Mouse (Mus musculus) megakaryocyte-erythroid progenitor cell, adult 5-6 weeks (primary cell): ENCODE data around the gene Kcna6. TPM values are rescaled to one million over a fixed set of nuclear protein-coding genes. Genes with fewer than 3 reads are reported as not detected.
A peak's percentile ranks its signal among the peaks of the same experiment; 100 is the strongest.

Source experiments
- ATAC-seq: replicated peaks from 2 replicates; pipeline ENCODE4 v1.8.0; 2016; ENCODE audit warnings: mild to moderate bottlenecking, inconsistent platforms; ENCODE audit not compliant: severe bottlenecking, poor library complexity, low FRiP score, low TSS enrichment
- total RNA-seq, 2 experiments: library from RNA; stranded (forward) in 1 of 2; stranded (reverse) in 1 of 2; fragments of 200-1000, 215-1000 nt in 1 of 2; fragments of >200 nt in 1 of 2; fragmentation: Nextera tagmentation in 1 of 2; gene quantifications; 2 replicates each; pipeline ENCODE4 v1.2.3; 2014 to 2017

Kcna6 gene
- total RNA-seq, 2 experiments from 2014 or later, result not detected

GRCm38 (mm10) chr6:126739326-126740210 is 906 bp downstream of the Kcna6 start:
- no peak for ATAC-seq

DNA sequence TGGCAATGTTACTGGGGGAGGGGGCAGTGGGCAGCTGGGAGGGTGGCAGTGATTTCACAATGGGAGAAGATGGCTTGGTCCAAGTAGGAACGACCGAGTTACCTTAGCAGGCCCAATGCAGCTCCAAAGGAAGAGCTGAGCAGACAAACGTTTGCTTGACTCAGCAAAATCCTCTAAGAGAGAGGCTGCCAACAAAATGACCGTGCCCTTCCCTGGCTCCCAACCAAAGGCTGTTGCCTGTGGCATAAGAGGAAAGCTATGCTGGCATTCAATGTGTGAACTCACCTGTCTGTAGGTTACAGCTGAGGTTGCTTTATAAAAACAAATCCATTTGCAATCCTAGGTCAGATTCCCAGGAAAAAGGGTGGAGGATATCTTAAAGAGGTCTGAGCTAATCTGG is 3.5 kb downstream of the Kcna6 start:
- no peak for ATAC-seq

DNA sequence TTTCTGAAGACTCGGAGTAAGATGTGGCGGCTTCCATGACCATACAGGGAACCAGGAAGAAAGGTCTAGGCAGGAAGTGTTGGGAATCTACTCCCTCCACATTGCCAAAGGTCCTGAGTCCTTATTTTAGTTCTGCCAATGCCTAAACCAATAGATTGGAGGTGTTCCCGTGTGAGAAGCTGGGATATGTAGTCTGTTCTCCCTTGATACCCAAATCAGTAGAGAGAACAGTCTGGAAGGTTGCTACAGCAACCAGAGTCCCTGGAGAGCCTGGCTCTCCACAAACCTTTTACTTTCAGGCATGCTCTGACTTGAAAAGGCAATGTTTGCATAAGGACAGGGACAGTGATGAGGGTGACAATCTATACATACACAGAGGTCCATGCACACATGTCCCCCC is 4.7 kb downstream of the Kcna6 start:
- no peak for ATAC-seq

DNA sequence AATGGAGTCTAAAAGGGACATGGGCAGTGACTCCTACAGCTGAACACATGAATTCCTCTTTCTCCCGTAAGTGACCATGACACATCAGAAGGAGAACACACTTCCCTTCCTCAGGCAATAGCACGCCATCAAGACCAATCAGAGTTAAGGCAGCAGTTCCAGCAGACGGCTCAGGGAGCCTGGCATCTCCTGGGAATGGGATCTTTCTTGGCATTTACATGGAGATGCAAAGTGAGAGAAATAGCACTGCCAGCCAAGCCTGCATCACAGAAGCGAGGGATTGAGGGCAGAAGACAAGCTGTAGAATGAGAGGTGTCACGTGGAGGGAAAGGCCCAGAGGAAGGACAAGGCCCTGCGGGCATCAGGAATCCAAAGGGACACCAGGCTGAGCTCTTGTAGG is 7.8 kb downstream of the Kcna6 start:
- ATAC-seq, result no peak

DNA sequence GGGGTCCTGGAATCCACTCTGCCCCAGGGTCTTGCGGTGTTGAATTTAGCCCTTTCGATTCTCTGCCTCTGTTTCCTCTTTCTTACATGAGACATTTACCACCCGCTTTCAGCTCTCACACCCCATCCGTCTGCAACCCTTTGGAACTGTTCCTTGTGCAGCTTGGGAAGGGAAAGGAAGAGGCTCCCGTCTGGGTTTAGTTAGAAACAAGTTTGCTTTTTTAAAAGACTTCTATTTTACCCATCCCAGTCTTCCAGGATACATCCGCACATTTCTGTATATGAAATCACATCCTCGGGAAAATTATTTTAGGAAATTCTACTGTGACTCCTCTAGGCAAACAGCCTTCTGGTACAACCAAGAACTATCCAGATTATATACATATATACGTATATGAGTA is 11.7 kb downstream of the Kcna6 start:
- ATAC-seq, result no peak

GRCm38 (mm10) chr6:126718423-126719087 is 21.9 kb downstream of the Kcna6 start:
- no peak for ATAC-seq

- ATAC-seq, result no peak
Measured at GRCm38 (mm10) chr6:126712531-126712930, 27.9 kb downstream of the Kcna6 start.

DNA sequence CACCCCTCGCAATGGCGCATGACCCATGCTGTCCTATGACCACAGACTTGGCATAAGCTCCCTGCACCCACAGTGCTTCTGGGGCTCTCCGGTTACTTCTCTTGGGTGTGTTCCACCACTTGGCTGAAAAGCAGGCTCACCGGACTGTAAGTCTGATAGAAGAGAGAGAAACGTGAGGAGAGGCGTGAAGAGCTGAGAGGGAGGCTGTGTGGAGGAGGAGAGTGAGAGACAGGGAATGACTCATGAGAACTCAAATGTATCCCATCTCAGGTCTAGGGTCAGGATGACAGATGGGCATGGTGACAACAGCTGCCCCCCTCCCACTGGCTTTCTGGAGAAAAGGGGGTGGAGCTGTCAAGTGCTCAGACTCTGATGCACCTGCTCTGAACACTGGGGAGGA is 34.5 kb downstream of the Kcna6 start:
- ATAC-seq, result no peak

GRCm38 (mm10) chr6:126704430-126704829 is 36.0 kb downstream of the Kcna6 start:
- ATAC-seq, result peak; percentile 68

DNA sequence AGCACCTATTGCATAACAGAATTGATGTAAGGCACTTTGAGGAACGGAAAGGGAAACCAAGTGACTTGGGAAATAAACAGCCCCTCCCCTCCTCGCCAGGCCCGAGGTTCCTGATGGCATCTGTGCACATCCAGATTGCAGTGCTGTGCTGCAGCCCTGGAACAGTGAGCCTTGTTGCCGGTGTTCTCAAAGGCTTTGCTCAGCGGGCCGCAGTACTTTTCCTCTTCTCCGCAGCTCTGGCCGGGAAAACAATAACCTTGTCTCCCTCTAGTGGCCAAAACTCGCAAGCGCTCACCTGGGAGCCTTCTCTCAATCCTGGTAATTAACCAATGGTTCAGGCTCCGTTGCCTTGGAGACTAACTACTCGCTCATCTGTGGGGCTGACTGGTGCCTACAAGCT is 38.4 kb downstream of the Kcna6 start:
- ATAC-seq, result peak; percentile 82

- no peak for ATAC-seq
Measured at GRCm38 (mm10) chr6:126701196-126701595, 39.3 kb downstream of the Kcna6 start.

DNA sequence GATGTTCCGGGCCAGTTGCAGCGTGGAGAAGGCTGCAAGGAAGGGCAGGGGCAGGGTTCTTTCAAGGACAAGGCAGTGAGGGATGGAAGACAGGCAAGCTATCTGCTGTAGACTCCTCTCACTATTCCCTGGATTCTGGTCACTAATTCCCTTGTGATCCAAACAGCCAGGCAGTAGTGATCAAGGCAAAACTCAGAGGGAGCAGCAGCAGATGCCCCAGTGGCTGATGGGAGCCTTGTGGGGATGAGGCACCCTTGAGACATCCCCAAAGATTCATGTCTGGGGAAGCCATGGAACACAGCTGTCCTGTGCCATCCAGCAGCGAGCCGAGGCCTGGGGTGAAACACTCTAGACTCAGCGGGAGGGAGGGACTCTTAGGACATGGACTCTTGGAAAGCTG is 40.5 kb downstream of the Kcna6 start:
- no peak for ATAC-seq

- ATAC-seq, result no peak
Measured at GRCm38 (mm10) chr6:126687120-126687519, 53.4 kb downstream of the Kcna6 start.

DNA sequence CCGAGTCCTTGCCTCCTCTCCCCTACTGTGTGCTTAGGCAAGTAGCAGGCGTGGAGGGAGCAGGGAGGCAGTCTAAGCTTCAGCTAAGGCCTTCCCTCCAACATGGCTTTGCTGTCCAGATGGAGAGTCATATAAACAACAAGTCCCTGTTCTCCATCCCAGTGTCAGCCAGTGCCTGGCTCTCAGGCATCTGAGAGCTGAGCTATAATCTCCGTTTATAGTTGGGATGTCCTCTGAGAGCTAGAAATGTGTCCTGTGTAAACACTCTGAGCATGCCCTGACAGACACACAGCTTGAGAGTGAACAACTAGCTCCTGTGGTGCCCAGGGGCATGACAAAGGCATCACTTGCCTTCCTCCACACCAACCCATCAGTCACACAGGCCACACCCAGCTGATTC is 55.3 kb downstream of the Kcna6 start:
- no peak for ATAC-seq

GRCm38 (mm10) chr6:126678961-126679360 is 61.5 kb downstream of the Kcna6 start:
- ATAC-seq, result no peak

- ATAC-seq, result no peak
Measured at GRCm38 (mm10) chr6:126667001-126667400, 73.5 kb downstream of the Kcna6 start.

- ATAC-seq, result no peak
Measured at GRCm38 (mm10) chr6:126666091-126666490, 74.4 kb downstream of the Kcna6 start.

GRCm38 (mm10) chr6:126664569-126664968 is 75.9 kb downstream of the Kcna6 start:
- ATAC-seq, result no peak
